Mouse (Mus musculus): ENCODE measurements at regions not wholly inside any gene's neighbourhood (a gene's known extent, or its start where the extent isn't known, plus 50 kb on each side); places are given as distances from the start of the nearest gene placed in this dataset.

DNA sequence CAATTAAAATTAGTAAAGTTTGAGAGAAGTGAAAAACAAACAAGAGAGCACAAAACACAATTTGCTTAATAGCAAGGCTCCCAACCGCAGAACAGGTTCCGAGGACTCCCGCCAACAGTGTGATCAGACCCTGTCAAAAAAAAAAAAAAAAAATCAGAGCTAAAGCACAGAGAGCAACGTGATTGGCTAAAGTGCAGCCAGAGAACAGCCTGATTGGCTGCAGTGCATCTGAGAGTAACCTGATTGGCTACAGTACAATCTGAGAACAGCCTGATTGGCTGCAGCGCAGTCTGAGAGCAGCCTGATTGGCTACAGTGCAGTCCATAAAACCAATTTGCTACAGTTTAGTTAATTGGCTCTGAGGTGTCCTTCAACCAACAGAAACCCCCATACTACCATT is 74.6 kb upstream of the Mark1 start:
- TF ChIP-seq CTCF (conservative IDR thresholded peaks at IDR 0.05; ENCODE audit: low read length) (no peak), NANOG (IDR thresholded peaks at IDR 0.05; ENCODE audit: borderline replicate concordance, low read length) (no peak), POU5F1 (IDR thresholded peaks at IDR 0.05; ENCODE audit: borderline replicate concordance, low read length) (no peak)
